Mouse (Mus musculus): ENCODE results near the gene Abhd6. TPM values are rescaled to one million over a fixed set of nuclear protein-coding genes. Genes with fewer than 3 reads are reported as not detected.

Gene Abhd6
- polyA plus RNA-seq, 1 experiment, result 59.1 TPM

- H3K4me1 ChIP-seq (ENCODE audit: control insufficient read depth, insufficient read depth, insufficient read length, low read length), result no peaks in the 10 kb centered on the region; the same call in 1 of the 2 replicates
- peak overlapping the region; percentile 41 for H3K4me3 ChIP-seq (ENCODE audit: low read depth, low read length)
These were observed 5.4 kb upstream of the Abhd6 start for GRCm38 (mm10) chr14:7997255-7997696.

DNA sequence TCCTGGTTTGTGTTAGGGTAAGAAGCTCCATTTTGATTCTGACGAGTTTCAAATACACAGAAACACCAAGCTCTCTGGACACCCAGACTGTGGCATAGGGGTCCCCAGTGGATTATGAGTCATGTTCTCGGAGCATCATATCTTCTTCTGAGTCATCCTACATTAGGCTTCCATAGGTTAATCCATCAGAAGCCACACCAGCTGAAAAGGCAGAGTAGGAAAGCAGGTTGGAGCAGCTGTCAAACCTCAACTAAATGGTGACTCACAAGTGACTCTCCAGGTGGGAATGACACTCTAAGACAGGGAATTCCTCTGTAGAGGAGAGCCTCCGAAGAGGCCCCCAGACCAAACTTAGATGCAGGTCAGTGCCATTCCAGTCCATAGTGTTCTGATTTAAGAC lies 3.7 kb upstream of the Abhd6 start:
- WGBS, result 79% methylated on average over 3 of the region's 3 CpGs
- no peak for TF ChIP-seq CTCF (IDR thresholded peaks at IDR 0.05; ENCODE audit: extremely low read depth, insufficient read length, insufficient replicate concordance, low read depth, low read length)
- Histone ChIP-seq H3K27ac (ENCODE audit: insufficient read depth, low read depth, low read length) (no peak overlapping the region), H3K4me3 (ENCODE audit: low read depth, low read length) (no peak overlapping the region), H3K36me3 (ENCODE audit: control insufficient read depth, insufficient read depth, low read length) (no peaks in the 10 kb centered on the region), H3K4me1 (ENCODE audit: control insufficient read depth, insufficient read depth, insufficient read length, low read length) (peaks cover 2% of the 10 kb centered on the region; the same call in 1 of the 2 replicates), H3K27me3 (ENCODE audit: control insufficient read depth, insufficient read depth, low read length) (no peaks in the 10 kb centered on the region; the same call in 1 of the 2 replicates)

More at GRCm38 (mm10) chr14:7997255-7997696, 5.4 kb upstream of the Abhd6 start:
- 1% methylated on average over 15 of the region's 15 CpGs for WGBS
- Histone ChIP-seq H3K27me3 (ENCODE audit: control insufficient read depth, insufficient read depth, low read length) (no peaks in the 10 kb centered on the region; the same call in 1 of the 2 replicates), H3K36me3 (ENCODE audit: control insufficient read depth, insufficient read depth, low read length) (no peaks in the 10 kb centered on the region), H3K27ac (ENCODE audit: insufficient read depth, low read depth, low read length) (no peak overlapping the region)
- TF ChIP-seq CTCF (IDR thresholded peaks at IDR 0.05; ENCODE audit: extremely low read depth, insufficient read length, insufficient replicate concordance, low read depth, low read length) (peak; percentile 92), POLR2A (IDR thresholded peaks at IDR 0.05; ENCODE audit: low read depth, low read length) (peak; percentile 15; the same call in 1 of the 2 replicates)

DNA sequence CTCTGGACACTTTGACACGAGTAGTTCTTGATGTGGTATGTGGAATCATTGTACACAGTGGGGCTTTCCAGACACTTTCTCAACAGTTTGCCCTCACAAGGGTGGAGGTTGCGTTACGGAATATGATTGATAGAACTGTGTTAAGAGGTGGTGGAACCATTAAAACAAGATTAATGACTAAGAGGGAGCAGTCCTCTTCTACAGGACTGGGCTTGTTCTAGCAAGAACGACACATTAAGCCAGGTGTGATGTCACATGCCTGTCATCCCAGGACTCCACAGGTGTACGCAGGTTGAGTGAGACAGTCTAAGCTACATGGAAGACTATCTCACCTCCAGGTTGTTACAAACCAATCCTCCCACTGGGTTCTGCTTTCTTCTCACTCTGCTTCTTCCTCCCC lies 3.3 kb upstream of the Abhd6 start:
- Histone ChIP-seq H3K4me3 (ENCODE audit: low read depth, low read length) (no peak overlapping the region), H3K27ac (ENCODE audit: insufficient read depth, low read depth, low read length) (no peak overlapping the region), H3K4me1 (ENCODE audit: control insufficient read depth, insufficient read depth, insufficient read length, low read length) (peaks cover 4% of the 10 kb centered on the region), H3K27me3 (ENCODE audit: control insufficient read depth, insufficient read depth, low read length) (no peaks in the 10 kb centered on the region; the same call in 1 of the 2 replicates), H3K36me3 (ENCODE audit: control insufficient read depth, insufficient read depth, low read length) (no peaks in the 10 kb centered on the region)
- 82% methylated on average over 5 of the region's 5 CpGs for WGBS
- no peak for TF ChIP-seq CTCF (IDR thresholded peaks at IDR 0.05; ENCODE audit: extremely low read depth, insufficient read length, insufficient replicate concordance, low read depth, low read length)
- no peak for TF ChIP-seq POLR2A (IDR thresholded peaks at IDR 0.05; ENCODE audit: low read depth, low read length)

DNA sequence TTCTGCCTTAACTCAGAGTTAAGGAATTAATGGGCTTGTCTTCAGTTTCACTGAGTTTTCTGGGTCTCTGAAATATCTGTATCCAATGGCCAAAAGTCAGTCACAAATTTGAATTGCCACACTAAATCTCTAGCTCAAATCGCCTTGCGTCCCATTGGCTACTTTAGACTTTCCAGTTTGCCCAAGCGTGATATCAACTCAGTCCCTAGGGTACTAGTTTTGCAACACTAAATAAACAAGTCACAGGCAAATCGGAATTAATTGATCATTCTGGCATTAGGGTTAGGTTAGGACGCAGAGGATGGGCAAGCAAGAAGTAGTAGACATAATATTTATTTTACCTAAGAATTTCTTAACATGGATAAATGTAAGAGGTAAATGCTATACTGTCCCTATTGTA lies 2.5 kb upstream of the Abhd6 start:
- WGBS, result 84% methylated on average over 5 of the region's 5 CpGs
- Histone ChIP-seq H3K27me3 (ENCODE audit: control insufficient read depth, insufficient read depth, low read length) (no peaks in the 10 kb centered on the region; the same call in 1 of the 2 replicates), H3K27ac (ENCODE audit: insufficient read depth, low read depth, low read length) (no peak overlapping the region), H3K36me3 (ENCODE audit: control insufficient read depth, insufficient read depth, low read length) (no peaks in the 10 kb centered on the region), H3K4me3 (ENCODE audit: low read depth, low read length) (no peak overlapping the region), H3K4me1 (ENCODE audit: control insufficient read depth, insufficient read depth, insufficient read length, low read length) (peaks cover 4% of the 10 kb centered on the region; the same call in 1 of the 2 replicates)
- no peak for TF ChIP-seq POLR2A (IDR thresholded peaks at IDR 0.05; ENCODE audit: low read depth, low read length)
- TF ChIP-seq CTCF (IDR thresholded peaks at IDR 0.05; ENCODE audit: extremely low read depth, insufficient read length, insufficient replicate concordance, low read depth, low read length), result no peak

- H3K27ac ChIP-seq (ENCODE audit: insufficient read depth, low read depth, low read length), result no peak overlapping the region
- no peaks in the 10 kb centered on the region for H3K36me3 ChIP-seq (ENCODE audit: control insufficient read depth, insufficient read depth, low read length)
- no peak overlapping the region for H3K4me3 ChIP-seq (ENCODE audit: low read depth, low read length)
- WGBS, result 54% methylated on average over 17 of the region's 17 CpGs
- H3K27me3 ChIP-seq (ENCODE audit: control insufficient read depth, insufficient read depth, low read length), result no peaks in the 10 kb centered on the region
- peaks cover 4% of the 10 kb centered on the region; the same call in 1 of the 2 replicates for H3K4me1 ChIP-seq (ENCODE audit: control insufficient read depth, insufficient read depth, insufficient read length, low read length)
- TF ChIP-seq POLR2A (IDR thresholded peaks at IDR 0.05; ENCODE audit: low read depth, low read length) (no peak), CTCF (IDR thresholded peaks at IDR 0.05; ENCODE audit: extremely low read depth, insufficient read length, insufficient replicate concordance, low read depth, low read length) (no peak)
These were observed 1.6 kb upstream of the Abhd6 start for GRCm38 (mm10) chr14:8000831-8001685.

- under 1% methylated on average over 23 of the region's 23 CpGs for WGBS
- TF ChIP-seq POLR2A (IDR thresholded peaks at IDR 0.05; ENCODE audit: low read depth, low read length) (no peak), CTCF (IDR thresholded peaks at IDR 0.05; ENCODE audit: extremely low read depth, insufficient read length, insufficient replicate concordance, low read depth, low read length) (no peak)
- Histone ChIP-seq H3K4me3 (ENCODE audit: low read depth, low read length) (peak overlapping the region; percentile 94), H3K36me3 (ENCODE audit: control insufficient read depth, insufficient read depth, low read length) (no peaks in the 10 kb centered on the region), H3K4me1 (ENCODE audit: control insufficient read depth, insufficient read depth, insufficient read length, low read length) (peaks cover 4% of the 10 kb centered on the region; the same call in 1 of the 2 replicates), H3K27ac (ENCODE audit: insufficient read depth, low read depth, low read length) (no peak overlapping the region), H3K27me3 (ENCODE audit: control insufficient read depth, insufficient read depth, low read length) (no peaks in the 10 kb centered on the region)
These were observed 480 bp downstream of the Abhd6 start for GRCm38 (mm10) chr14:8003093-8003670.

All from small intestine, adult 2 months (tissue).